Mouse (Mus musculus): Measurements from ENCODE around the gene Mthfsd. TPM values are rescaled to one million over a fixed set of nuclear protein-coding genes. Genes with fewer than 3 reads are reported as not detected.

Mthfsd gene
- polyA plus RNA-seq, 1 experiment = 81.0 TPM

GRCm38 (mm10) chr8:121078721-121079120, 29.5 kb downstream of the Mthfsd start:
- no peak for TF ChIP-seq CTCF (IDR thresholded peaks at IDR 0.05; ENCODE audit: borderline replicate concordance, extremely low read depth, insufficient read depth, insufficient read length)
- TF ChIP-seq POLR2A (IDR thresholded peaks at IDR 0.05; ENCODE audit: borderline replicate concordance, extremely low read depth, insufficient read depth, insufficient read length, poor library complexity, severe bottlenecking) = no peak
- no peak for DNase-seq (ENCODE audit: low read depth)

DNA sequence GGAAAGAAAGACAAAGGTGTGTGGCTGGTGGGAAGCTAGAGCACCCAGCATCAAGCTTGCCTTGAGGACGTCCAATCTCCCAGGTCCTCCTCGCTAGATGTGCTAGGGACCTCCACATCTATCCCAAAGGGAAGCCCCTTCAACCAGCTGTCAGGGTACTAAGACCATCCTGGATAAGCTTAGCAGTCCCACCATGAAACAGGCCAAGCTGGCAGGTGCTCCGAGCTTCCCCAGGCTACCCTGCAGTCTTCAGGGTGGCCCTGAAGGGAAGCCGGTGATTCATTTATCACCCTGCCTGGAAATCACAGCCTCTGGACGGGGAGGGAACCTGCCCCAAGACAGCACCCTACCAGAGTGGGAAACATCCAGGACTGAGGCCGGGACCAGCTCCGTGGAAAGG, 31.6 kb downstream of the Mthfsd start:
- TF ChIP-seq CTCF (IDR thresholded peaks at IDR 0.05; ENCODE audit: borderline replicate concordance, extremely low read depth, insufficient read depth, insufficient read length) = no peak
- no peak for TF ChIP-seq POLR2A (IDR thresholded peaks at IDR 0.05; ENCODE audit: borderline replicate concordance, extremely low read depth, insufficient read depth, insufficient read length, poor library complexity, severe bottlenecking)

DNA sequence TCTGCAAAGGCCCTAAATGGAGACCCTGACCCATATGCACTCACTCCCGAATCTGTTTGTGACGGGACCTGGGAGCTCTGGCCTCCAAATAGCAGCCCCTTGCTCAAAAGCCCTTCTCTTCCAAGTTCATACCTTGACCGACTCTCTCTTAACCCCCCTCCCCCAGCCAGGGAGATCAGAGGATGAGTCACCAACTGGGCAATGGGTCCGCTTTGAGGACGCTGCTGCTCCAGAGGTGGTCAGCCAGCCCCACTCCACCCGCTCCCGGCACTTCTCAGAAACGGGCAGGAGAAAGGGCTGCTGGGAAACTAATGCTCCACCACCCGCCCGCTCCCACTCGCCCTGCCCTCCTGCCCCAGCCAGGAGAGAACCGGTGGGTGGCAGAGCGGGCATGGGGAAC, 32.3 kb downstream of the Mthfsd start:
- TF ChIP-seq POLR2A (IDR thresholded peaks at IDR 0.05; ENCODE audit: borderline replicate concordance, extremely low read depth, insufficient read depth, insufficient read length, poor library complexity, severe bottlenecking) (no peak), CTCF (IDR thresholded peaks at IDR 0.05; ENCODE audit: borderline replicate concordance, extremely low read depth, insufficient read depth, insufficient read length) (no peak)
- no peak for DNase-seq (ENCODE audit: low read depth)

More for the DNA sequence above, 31.6 kb downstream of the Mthfsd start:
- no peak for DNase-seq (ENCODE audit: low read depth)

- TF ChIP-seq CTCF (IDR thresholded peaks at IDR 0.05; ENCODE audit: borderline replicate concordance, extremely low read depth, insufficient read depth, insufficient read length) (no peak), POLR2A (IDR thresholded peaks at IDR 0.05; ENCODE audit: borderline replicate concordance, extremely low read depth, insufficient read depth, insufficient read length, poor library complexity, severe bottlenecking) (no peak)
- no peak for DNase-seq (ENCODE audit: low read depth)
These were observed 33.4 kb downstream of the Mthfsd start for GRCm38 (mm10) chr8:121074848-121075145.

GRCm38 (mm10) chr8:121074108-121074847, 33.9 kb downstream of the Mthfsd start:
- TF ChIP-seq POLR2A (IDR thresholded peaks at IDR 0.05; ENCODE audit: borderline replicate concordance, extremely low read depth, insufficient read depth, insufficient read length, poor library complexity, severe bottlenecking) = no peak
- no peak for DNase-seq (ENCODE audit: low read depth)

DNA sequence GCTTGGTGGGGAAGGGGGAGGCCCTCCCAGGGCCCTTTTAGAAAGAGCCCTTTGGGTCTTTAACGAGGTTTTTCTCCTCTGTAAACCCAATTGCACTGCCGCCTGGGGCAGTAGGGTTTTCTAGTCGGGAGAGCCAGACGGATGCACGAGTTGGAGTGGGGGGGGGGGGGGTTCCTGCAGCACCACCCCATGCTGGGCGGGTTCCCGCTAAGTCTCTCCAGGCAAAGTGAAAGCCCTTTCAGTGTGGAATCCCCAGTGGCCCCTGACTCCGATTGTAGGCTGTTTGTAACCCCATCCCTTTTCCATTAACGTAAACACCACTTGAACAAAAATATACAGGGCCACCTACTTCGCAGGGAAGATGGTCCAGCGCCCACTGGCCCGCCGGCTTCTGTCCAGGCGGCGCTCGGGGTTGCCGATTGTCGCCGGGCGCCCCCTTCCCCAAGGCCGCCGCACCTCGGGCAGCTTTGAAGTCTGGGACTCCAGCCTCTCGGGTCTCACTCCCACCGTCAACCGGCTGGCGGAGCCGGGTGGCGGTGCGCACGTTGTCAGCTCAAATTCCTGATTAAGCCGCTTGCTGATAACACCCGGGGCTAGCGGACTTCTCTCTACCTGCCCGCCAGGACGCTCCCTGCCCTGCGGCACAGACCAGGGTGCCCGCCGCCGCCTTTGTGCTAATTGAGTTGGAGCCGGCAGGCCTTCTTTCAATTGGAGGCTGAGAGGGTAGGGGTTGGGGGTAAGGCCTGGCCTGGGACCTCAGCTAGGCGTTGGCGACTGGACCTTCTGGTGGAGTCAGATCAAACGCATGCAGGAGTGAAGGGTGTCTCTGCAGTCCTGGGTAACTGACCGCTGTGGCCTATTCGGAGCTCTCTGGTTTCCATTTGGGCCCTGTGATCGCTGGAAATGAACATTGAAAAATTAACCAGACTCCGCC, 34.8 kb downstream of the Mthfsd start:
- TF ChIP-seq POLR2A (IDR thresholded peaks at IDR 0.05; ENCODE audit: borderline replicate concordance, extremely low read depth, insufficient read depth, insufficient read length, poor library complexity, severe bottlenecking) (no peak), CTCF (IDR thresholded peaks at IDR 0.05; ENCODE audit: borderline replicate concordance, extremely low read depth, insufficient read depth, insufficient read length) (no peak)
- no peak for DNase-seq (ENCODE audit: low read depth)

DNA sequence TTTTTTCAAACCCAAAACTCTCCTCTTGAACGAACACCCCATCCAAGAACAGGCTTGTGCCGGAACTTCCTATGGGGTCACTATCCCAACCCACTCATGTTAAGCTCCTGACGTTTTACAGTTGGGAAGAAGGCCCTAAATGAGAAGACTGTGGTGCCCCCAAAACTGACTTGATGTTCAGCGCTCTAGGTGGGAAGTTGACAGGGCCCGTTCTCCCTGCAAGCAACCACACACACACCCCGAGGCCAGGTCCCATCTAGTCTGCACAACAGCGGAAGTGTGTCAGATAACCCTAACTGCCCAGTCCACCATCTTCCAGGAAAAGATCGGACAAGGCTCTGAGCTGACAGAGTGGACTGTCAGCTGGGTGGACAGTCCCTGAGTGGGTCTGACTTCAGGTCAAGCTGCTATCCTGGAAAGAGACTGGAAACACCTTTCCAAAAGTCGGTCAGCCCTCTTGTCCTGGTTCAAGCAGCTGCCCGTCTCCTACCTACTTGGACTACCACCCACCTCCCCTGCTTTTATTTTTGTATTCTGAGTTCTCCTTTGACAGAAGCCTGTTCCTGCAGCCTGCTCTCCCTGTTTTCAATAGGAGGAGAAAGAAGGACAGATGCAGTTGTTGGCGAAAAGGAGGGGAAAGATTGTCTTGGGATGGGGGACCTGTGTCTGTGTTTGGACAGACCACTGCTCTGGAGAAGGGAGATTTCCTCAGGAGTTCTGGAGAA, 35.6 kb downstream of the Mthfsd start:
- no peak for TF ChIP-seq POLR2A (IDR thresholded peaks at IDR 0.05; ENCODE audit: borderline replicate concordance, extremely low read depth, insufficient read depth, insufficient read length, poor library complexity, severe bottlenecking)
- TF ChIP-seq CTCF (IDR thresholded peaks at IDR 0.05; ENCODE audit: borderline replicate concordance, extremely low read depth, insufficient read depth, insufficient read length) = no peak
- no peak for DNase-seq (ENCODE audit: low read depth)

DNA sequence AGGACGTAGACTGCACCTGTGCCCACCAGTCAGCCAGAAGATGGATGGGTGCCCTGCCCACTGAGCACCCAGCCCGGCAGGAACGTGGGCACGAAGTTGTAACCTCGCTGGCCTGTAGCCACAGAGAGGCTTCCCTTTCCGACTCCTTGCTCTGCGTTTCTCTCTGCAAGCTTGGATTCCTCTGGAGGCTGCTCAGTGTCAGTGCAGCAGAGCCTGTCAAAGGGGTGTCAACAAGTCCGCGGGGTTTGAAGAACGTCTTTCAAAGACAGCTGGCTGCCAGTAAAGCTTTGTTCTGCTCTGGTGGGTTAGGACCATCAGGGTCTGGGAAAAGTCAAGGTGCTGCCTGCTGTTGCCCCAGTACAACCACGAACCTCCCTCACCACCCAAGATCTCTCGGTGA, 36.7 kb downstream of the Mthfsd start:
- no peak for DNase-seq (ENCODE audit: low read depth)
- no peak for TF ChIP-seq POLR2A (IDR thresholded peaks at IDR 0.05; ENCODE audit: borderline replicate concordance, extremely low read depth, insufficient read depth, insufficient read length, poor library complexity, severe bottlenecking)
- peak; percentile 31; the same call in 1 of the 2 replicates for TF ChIP-seq CTCF (IDR thresholded peaks at IDR 0.05; ENCODE audit: borderline replicate concordance, extremely low read depth, insufficient read depth, insufficient read length)

DNA sequence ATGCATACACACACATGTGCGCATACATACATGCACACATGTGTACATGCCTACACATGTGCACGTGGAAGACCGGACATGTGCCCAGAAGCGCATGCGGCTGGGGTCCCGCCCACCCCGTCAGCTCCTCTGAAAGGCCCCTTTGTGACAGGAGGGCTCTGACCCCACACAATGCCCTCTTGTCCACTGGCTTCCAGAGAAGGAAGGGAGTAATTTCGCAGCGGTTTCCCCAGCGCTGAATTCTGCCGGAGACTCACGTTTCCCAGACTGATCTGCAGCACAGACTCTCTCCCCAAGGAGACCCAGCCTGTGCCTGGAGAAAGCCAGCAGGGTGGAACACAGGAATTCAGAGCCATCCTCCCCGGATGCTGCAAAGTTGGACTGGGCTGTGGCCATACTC, 44.5 kb downstream of the Mthfsd start:
- TF ChIP-seq CTCF (IDR thresholded peaks at IDR 0.05; ENCODE audit: borderline replicate concordance, extremely low read depth, insufficient read depth, insufficient read length) (no peak), POLR2A (IDR thresholded peaks at IDR 0.05; ENCODE audit: borderline replicate concordance, extremely low read depth, insufficient read depth, insufficient read length, poor library complexity, severe bottlenecking) (no peak)
- peak; percentile 53 for DNase-seq (ENCODE audit: low read depth)

DNA sequence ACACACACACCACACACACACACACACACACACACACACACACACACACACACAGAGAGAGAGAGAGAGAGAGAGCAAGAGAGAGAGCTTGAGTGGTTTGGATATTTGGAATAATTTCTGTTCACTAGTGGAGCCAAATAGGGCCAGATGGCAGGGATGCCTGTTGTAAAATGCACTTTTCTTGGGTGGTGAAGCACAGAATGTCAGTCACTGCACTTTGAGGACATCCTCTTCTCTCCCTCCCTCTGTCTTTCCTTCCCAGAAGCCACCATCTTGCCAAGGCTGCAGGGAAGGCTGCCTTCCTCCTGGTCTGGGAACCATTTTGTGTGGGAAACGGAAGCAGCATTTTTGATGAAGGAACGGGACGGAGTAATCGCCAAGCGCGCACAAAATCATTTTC, 45.7 kb downstream of the Mthfsd start:
- no peak for TF ChIP-seq POLR2A (IDR thresholded peaks at IDR 0.05; ENCODE audit: borderline replicate concordance, extremely low read depth, insufficient read depth, insufficient read length, poor library complexity, severe bottlenecking)
- TF ChIP-seq CTCF (IDR thresholded peaks at IDR 0.05; ENCODE audit: borderline replicate concordance, extremely low read depth, insufficient read depth, insufficient read length) = no peak
- DNase-seq (ENCODE audit: low read depth) = peak; percentile 57

DNA sequence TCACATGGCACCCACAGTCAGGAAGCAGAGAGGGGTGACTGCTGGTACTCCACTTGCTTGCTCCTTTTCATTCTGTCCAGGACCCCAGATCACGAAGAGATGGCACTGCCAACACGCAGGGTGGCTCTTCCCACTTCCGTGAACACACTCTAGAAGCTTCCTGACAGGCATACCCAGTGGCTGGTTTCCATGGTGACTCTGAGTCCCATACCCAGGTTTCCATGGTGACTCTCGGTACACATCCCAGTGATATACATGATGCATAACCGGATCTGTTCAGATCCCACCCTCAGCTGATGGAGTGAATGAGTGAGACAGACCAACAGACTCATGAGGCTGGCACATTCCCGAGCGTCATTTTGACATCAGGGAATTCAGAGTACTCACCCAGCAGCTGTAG, 49.1 kb downstream of the Mthfsd start:
- TF ChIP-seq POLR2A (IDR thresholded peaks at IDR 0.05; ENCODE audit: borderline replicate concordance, extremely low read depth, insufficient read depth, insufficient read length, poor library complexity, severe bottlenecking) (no peak), CTCF (IDR thresholded peaks at IDR 0.05; ENCODE audit: borderline replicate concordance, extremely low read depth, insufficient read depth, insufficient read length) (no peak)
- peak; percentile 81 for DNase-seq (ENCODE audit: low read depth)

Measured in brain, embryonic 14.5 days (tissue).